Mouse (Mus musculus) liver, adult 10 weeks (tissue): ENCODE measurements around the gene Hey2. TPM values are rescaled to one million over a fixed set of nuclear protein-coding genes. Genes with fewer than 3 reads are reported as not detected.

ENCODE experiments used
- polyA plus RNA-seq: library from polyadenylated mRNA; stranded (reverse); fragments of 350-450 nt; fragmentation: Illumina TruSeq; extraction: RNeasy Lipid Tissue Mini Kit (QIAGEN cat#74804); gene quantifications from one replicate; pipeline ENCODE4 v1.2.3, GENCODE M21; 2014; ENCODE audit warnings: low read depth, low replicate concordance

Hey2 gene
- polyA plus RNA-seq: 0.64 TPM

DNA sequence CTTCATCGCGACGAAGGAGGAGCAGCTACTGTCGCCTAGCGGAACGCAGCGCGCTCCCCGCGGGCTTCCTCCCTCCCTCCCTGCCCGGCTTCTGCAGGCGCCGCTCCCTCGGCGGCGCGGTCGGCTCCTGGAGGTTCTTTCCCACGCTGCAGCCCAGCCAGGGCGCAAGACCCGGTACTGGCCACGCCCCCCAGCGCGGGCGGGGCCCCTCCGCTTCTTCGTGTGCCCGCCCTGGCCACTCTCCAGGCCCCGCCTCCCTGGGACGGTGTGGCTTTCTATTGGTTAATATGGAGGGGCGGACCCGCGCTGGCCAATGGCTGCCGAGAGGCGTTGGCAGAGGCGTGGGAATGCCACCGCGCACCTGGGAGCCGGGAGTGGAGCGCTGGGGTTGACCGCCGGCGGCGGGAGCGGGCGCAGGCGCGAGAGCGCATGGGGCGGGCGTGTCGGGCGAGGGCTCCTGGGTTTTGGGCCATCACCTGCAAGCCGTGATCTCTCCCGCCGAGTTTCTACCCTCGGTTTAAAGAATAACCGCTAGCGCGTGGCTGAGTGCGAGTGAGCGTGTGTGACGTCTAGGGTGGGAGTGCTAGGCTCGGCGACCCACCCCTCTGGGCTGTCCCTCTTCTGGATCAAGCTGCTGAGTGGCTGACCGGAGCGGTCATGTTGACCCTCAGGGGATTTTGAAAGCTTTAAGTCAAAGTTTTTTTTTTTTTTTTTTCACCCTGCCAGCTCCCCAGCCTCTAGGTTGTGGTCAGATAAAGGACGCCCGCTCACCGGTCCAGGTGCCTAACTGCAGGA is at the start of gene Hey2:
Gene Hey2 (minus strand): TSS at position 159 of the 795 bp plus-strand sequence.

DNA sequence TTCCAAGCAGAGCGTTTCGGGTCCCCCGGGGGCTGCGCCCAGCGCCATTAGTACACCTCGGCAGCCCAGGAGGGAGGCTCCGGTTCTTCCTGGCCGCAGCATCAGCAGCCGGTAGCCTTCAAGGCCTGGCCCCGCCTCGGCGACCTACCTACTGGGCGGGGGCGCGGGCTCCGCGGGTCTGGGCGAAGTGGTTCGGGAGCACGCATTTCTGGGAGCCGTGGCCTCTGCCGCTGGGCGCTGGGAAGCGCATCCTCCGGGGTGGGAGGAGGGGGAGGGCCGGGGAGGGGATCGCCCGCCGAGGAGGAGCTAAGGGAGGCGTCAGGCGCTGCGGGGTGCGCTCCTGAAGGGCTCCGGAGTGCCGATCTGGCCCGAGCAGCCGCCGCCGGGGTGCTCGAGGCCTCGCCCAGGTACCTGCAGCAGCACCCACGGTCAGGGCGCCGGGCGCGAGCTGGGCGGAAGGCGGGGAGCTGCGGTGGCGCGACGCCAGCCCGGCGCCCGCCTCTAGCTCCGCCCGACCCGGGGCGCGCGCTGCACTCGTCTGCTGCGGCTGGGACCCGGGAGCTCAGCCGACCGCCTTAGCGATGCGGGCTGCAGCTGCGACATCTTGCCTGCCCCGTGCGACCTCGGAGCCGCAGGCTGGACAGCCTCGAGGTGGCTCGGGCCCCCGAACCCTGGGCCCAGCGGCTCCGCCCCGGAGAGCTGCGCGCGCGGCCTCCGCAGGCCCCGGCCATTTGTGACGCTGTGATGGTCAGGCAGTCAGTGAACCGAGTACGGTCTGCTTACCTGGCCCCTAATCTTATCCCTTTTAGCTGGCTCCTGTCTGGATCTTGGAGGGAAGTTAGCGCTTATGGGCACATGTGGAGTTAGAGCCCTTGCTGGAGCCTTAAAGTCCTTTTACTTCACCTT is 39.7 kb downstream of the Hey2 start, which contains the start of gene Ncoa7:
Gene Ncoa7 (minus strand): TSS at position 646 of the 906 bp plus-strand sequence.

Other genes with a start within 250 kb of the Hey2 start
- gene Trmt11, start 242.1 kb downstream of the Hey2 start, polyA plus RNA-seq: 20.0 TPM
- 92.0 TPM for gene Hint3, start 213.2 kb downstream of the Hey2 start, polyA plus RNA-seq
- gene Ncoa7, start 39.5 kb downstream of the Hey2 start, polyA plus RNA-seq: 3.7 TPM